Mouse (Mus musculus) right cerebral cortex, postnatal 36 days (tissue): ENCODE data around the gene Uevld.
A peak's percentile ranks its signal among the peaks of the same experiment; 100 is the strongest.
"Not testable (repeated sequence)": the region's sequence is repeated elsewhere in the genome, so short reads cannot be mapped to it uniquely, and the experiment has no call there.

Experiments
- DNase-seq, 2 experiments: peaks; one replicate each; pipeline ENCODE4 v3.0.0; 2022; ENCODE audit warnings: low spot score in 2 of 2, mixed read lengths in 1 of 2

Uevld gene

GRCm38 (mm10) chr7:46969898-46970297, 11.6 kb upstream of the Uevld start:
- no peak for DNase-seq

- no peak for DNase-seq
Observed at GRCm38 (mm10) chr7:46964070-46964469, 5.7 kb upstream of the Uevld start.

GRCm38 (mm10) chr7:46962806-46963618, 4.7 kb upstream of the Uevld start:
- peak; percentile 44 to 58 for DNase-seq

GRCm38 (mm10) chr7:46962132-46962531, 3.8 kb upstream of the Uevld start:
- DNase-seq = no peak

GRCm38 (mm10) chr7:46960991-46961390, 2.7 kb upstream of the Uevld start:
- no peak for DNase-seq

- no peak for DNase-seq
Observed at GRCm38 (mm10) chr7:46958853-46959252, 526 bp upstream of the Uevld start.

- no peak for DNase-seq
Observed at GRCm38 (mm10) chr7:46935847-46936246, 22.5 kb downstream of the Uevld start.

- no peak for DNase-seq
Observed at GRCm38 (mm10) chr7:46934788-46935187, 23.5 kb downstream of the Uevld start.

- DNase-seq = no peak
Observed at GRCm38 (mm10) chr7:46931370-46931769, 27.0 kb downstream of the Uevld start.

GRCm38 (mm10) chr7:46928291-46928690, 30.0 kb downstream of the Uevld start:
- DNase-seq = no peak

GRCm38 (mm10) chr7:46922075-46922474, 36.3 kb downstream of the Uevld start:
- no peak for DNase-seq

- peak; percentile 86 to 87 for DNase-seq
Observed at GRCm38 (mm10) chr7:46919551-46920176, 38.7 kb downstream of the Uevld start, which contains the start of gene Tsg101. TSS of gene Tsg101 (minus strand) at chr7:46919969.

- DNase-seq = no peak
Observed at GRCm38 (mm10) chr7:46918678-46919371, 39.5 kb downstream of the Uevld start.

GRCm38 (mm10) chr7:46916376-46916775, 42.0 kb downstream of the Uevld start:
- DNase-seq = no peak

GRCm38 (mm10) chr7:46911250-46911649, 47.1 kb downstream of the Uevld start:
- DNase-seq = no peak

- DNase-seq = no peak
Observed at GRCm38 (mm10) chr7:46899343-46899742, 59.0 kb downstream of the Uevld start.

GRCm38 (mm10) chr7:46895511-46895910, 62.8 kb downstream of the Uevld start:
- no peak for DNase-seq

- no peak for DNase-seq
Observed at GRCm38 (mm10) chr7:46883304-46883703, 75.0 kb downstream of the Uevld start.

- not testable (repeated sequence) for DNase-seq
Observed at GRCm38 (mm10) chr7:46881941-46882340, 76.4 kb downstream of the Uevld start.

GRCm38 (mm10) chr7:46880992-46881391, 77.3 kb downstream of the Uevld start:
- DNase-seq = no peak

GRCm38 (mm10) chr7:46879851-46880250, 78.5 kb downstream of the Uevld start:
- no peak for DNase-seq

GRCm38 (mm10) chr7:46877255-46877654, 81.1 kb downstream of the Uevld start:
- no peak for DNase-seq
